Comparison of ENCODE assay signal across 8 mouse cellular contexts in genomic region chr8:121977819-121978590, GRCm38 (mm10). TPM values are rescaled to one million over a fixed set of nuclear protein-coding genes. Genes with fewer than 3 reads are reported as not detected.
DNase-seq lines count a peak whose midpoint lies in the region; ATAC-seq and TF ChIP-seq lines count a peak whose summit lies in the region.

No protein-coding gene starts in this region.

- no peaks in the 10 kb centered on the region for H3K9me3 ChIP-seq in embryonic facial prominence, embryonic 15.5 days (replicated peaks)
- H3K9me3 ChIP-seq in intestine, embryonic 15.5 days, result no peaks in the 10 kb centered on the region
- no peaks in the 10 kb centered on the region for H3K9me3 ChIP-seq in lung, postnatal 0 days (ENCODE audit: low read length)
- H3K9me3 ChIP-seq in stomach, embryonic 16.5 days (replicated peaks; ENCODE audit: control insufficient read depth, low read length), result no peaks in the 10 kb centered on the region

- peak; percentile 89 for TF ChIP-seq CTCF in lung, postnatal 0 days (IDR thresholded peaks at IDR 0.05)

- H3K36me3 ChIP-seq in embryonic facial prominence, embryonic 15.5 days, result peaks cover 74% of the 10 kb centered on the region
- H3K36me3 ChIP-seq in intestine, embryonic 15.5 days, result peaks cover 43% of the 10 kb centered on the region
- peaks cover 34% of the 10 kb centered on the region for H3K36me3 ChIP-seq in lung, postnatal 0 days (ENCODE audit: insufficient read depth, low read length)
- peaks cover 3% of the 10 kb centered on the region; the same call in 1 of the 2 replicates for H3K36me3 ChIP-seq in stomach, embryonic 16.5 days (ENCODE audit: control insufficient read depth, insufficient read depth, low read length)

- WGBS in embryonic facial prominence, embryonic 15.5 days, result 56% methylated on average over 8 of the region's 8 CpGs
- 70% methylated on average over 8 of the region's 8 CpGs for WGBS in intestine, embryonic 15.5 days
- 70% methylated on average over 8 of the region's 8 CpGs for WGBS in lung, postnatal 0 days
- 70% methylated on average over 8 of the region's 8 CpGs for WGBS in stomach, embryonic 16.5 days

- 0 out of 2 replicates have a peak, but pooled peaks have one; percentile 31 for TF ChIP-seq EP300 in lung, postnatal 0 days (IDR thresholded peaks at IDR 0.05)

- no peak overlapping the region for H3K4me3 ChIP-seq in embryonic facial prominence, embryonic 15.5 days (replicated peaks)
- no peak overlapping the region for H3K4me3 ChIP-seq in intestine, embryonic 15.5 days (replicated peaks)
- no peak overlapping the region for H3K4me3 ChIP-seq in lung, postnatal 0 days (ENCODE audit: low read depth, low read length)
- no peak overlapping the region for H3K4me3 ChIP-seq in stomach, embryonic 16.5 days (replicated peaks; ENCODE audit: low read length)

- ATAC-seq in embryonic facial prominence, embryonic 15.5 days (ENCODE audit: insufficient number of reproducible peaks, low FRiP score, low TSS enrichment, low read depth), result peak; percentile 49; the same call in 1 of the 2 replicates
- 0 out of 2 replicates have a peak, but pooled peaks have one; percentile 31 for ATAC-seq in intestine, embryonic 15.5 days
- peak; percentile 67 for ATAC-seq in lung, postnatal 0 days
- ATAC-seq in stomach, embryonic 16.5 days (ENCODE audit: insufficient read depth, low FRiP score), result peak; percentile 60; the same call in 1 of the 2 replicates

- no peak overlapping the region for H3K27ac ChIP-seq in embryonic facial prominence, embryonic 15.5 days (replicated peaks)
- H3K27ac ChIP-seq in intestine, embryonic 15.5 days, result no peak overlapping the region
- no peak overlapping the region for H3K27ac ChIP-seq in lung, postnatal 0 days (ENCODE audit: low read length)
- no peak overlapping the region for H3K27ac ChIP-seq in stomach, embryonic 16.5 days (ENCODE audit: low read length)

- peak; percentile 37 for DNase-seq in right cerebral cortex, adult 18-20 months
- no peak for DNase-seq in right cerebral cortex, postnatal 14 days
- peak; percentile 83 for DNase-seq in brain, adult 2 months (ENCODE audit: low read depth, low spot score)
- peak; percentile 87 for DNase-seq in lung, postnatal 0 days (ENCODE audit: low spot score)
- no peak for DNase-seq in spleen, postnatal 10 days (ENCODE audit: low spot score in 2 of 2)

- H3K9ac ChIP-seq in embryonic facial prominence, embryonic 15.5 days, result no peak overlapping the region; the same call in 1 of the 2 replicates
- no peak overlapping the region for H3K9ac ChIP-seq in intestine, embryonic 15.5 days
- no peak overlapping the region for H3K9ac ChIP-seq in lung, postnatal 0 days (replicated peaks; ENCODE audit: low read depth)
- no peak overlapping the region for H3K9ac ChIP-seq in stomach, embryonic 16.5 days (ENCODE audit: low read length)

- no peaks in the 10 kb centered on the region for H3K4me1 ChIP-seq in embryonic facial prominence, embryonic 15.5 days
- no peaks in the 10 kb centered on the region for H3K4me1 ChIP-seq in intestine, embryonic 15.5 days (replicated peaks)
- H3K4me1 ChIP-seq in lung, postnatal 0 days (ENCODE audit: insufficient read depth, low read depth, low read length), result no peaks in the 10 kb centered on the region
- H3K4me1 ChIP-seq in stomach, embryonic 16.5 days (ENCODE audit: control insufficient read depth, insufficient read depth, low read length), result no peaks in the 10 kb centered on the region

- no peaks in the 10 kb centered on the region for H3K27me3 ChIP-seq in embryonic facial prominence, embryonic 15.5 days
- H3K27me3 ChIP-seq in intestine, embryonic 15.5 days (replicated peaks), result no peaks in the 10 kb centered on the region
- H3K27me3 ChIP-seq in lung, postnatal 0 days (replicated peaks; ENCODE audit: insufficient read depth, low read length), result no peaks in the 10 kb centered on the region
- no peaks in the 10 kb centered on the region for H3K27me3 ChIP-seq in stomach, embryonic 16.5 days (ENCODE audit: control insufficient read depth, insufficient read depth, low read length)

- H3K4me2 ChIP-seq in embryonic facial prominence, embryonic 15.5 days (replicated peaks), result no peak overlapping the region
- no peak overlapping the region for H3K4me2 ChIP-seq in intestine, embryonic 15.5 days (replicated peaks)
- no peak overlapping the region for H3K4me2 ChIP-seq in lung, postnatal 0 days (replicated peaks; ENCODE audit: low read depth, low read length)
- H3K4me2 ChIP-seq in stomach, embryonic 16.5 days (ENCODE audit: low read depth, low read length), result no peak overlapping the region

RNA-seq across cellular contexts. Expression of gene Banp, which starts 28.5 kb away (rescaled TPM):
- polyA plus RNA-seq in embryonic facial prominence, embryonic 15.5 days (2015; fragmentation: Nextera tagmentation; extraction: Ambion mirVana), result 46.3 and 48.5 TPM in 2 replicates
- polyA plus RNA-seq in intestine, embryonic 15.5 days (2015; fragmentation: Nextera tagmentation; extraction: Ambion mirVana), result 32.4 and 34.1 TPM in 2 replicates
- polyA plus RNA-seq in lung, postnatal 0 days (2015; fragmentation: Nextera tagmentation; extraction: Ambion mirVana), result 17.1 and 30.7 TPM in 2 replicates
- polyA plus RNA-seq in stomach, embryonic 16.5 days (2015; fragmentation: Nextera tagmentation; extraction: Ambion mirVana), result 35.9 and 36.4 TPM in 2 replicates

RNA-seq across cellular contexts. Expression of gene Car5a, which starts 33.3 kb away (rescaled TPM):
- 0.13 TPM in 1 of 2 replicates, not detected in the other for polyA plus RNA-seq in embryonic facial prominence, embryonic 15.5 days (2015; fragmentation: Nextera tagmentation; extraction: Ambion mirVana)
- polyA plus RNA-seq in intestine, embryonic 15.5 days (2015; fragmentation: Nextera tagmentation; extraction: Ambion mirVana), result 0.21 and 0.33 TPM in 2 replicates
- 0.37 and 0.61 TPM in 2 replicates for polyA plus RNA-seq in lung, postnatal 0 days (2015; fragmentation: Nextera tagmentation; extraction: Ambion mirVana)
- polyA plus RNA-seq in stomach, embryonic 16.5 days (2015; fragmentation: Nextera tagmentation; extraction: Ambion mirVana), result 0.19 and 0.40 TPM in 2 replicates

Comparison
In these comparisons a context has a peak if more than half of its experiments do, and no peak if none do; other contexts are left out.
1. DNase-seq: peak in right cerebral cortex, adult 18-20 months (single experiment), brain, adult 2 months (single experiment) and lung, postnatal 0 days (single experiment); none in right cerebral cortex, postnatal 14 days (single experiment) and spleen, postnatal 10 days (0 of 2).
2. Peak in every context shown above with its lines, with median percentiles within 50 percentile points of each other: ATAC-seq.